Mouse (Mus musculus) liver, embryonic 14.5 days (tissue): ENCODE data around the gene Atp6v1g2.

ENCODE experiments used
- CTCF ChIP-seq: IDR thresholded peaks from 2 replicates; pipeline ENCODE4 v1.5.1; 2016; ENCODE audit warnings: antibody characterized with exemption, low read depth, control low read depth
- EP300 ChIP-seq: IDR thresholded peaks from 2 replicates; pipeline ENCODE4 v1.6.1; 2016; ENCODE audit warnings: antibody characterized with exemption, low read depth

- TF ChIP-seq EP300 (no peak), CTCF (peak; percentile 88)
Observed at GRCm38 (mm10) chr17:35195631-35196320, 37.7 kb upstream of the Atp6v1g2 start.
